Mouse (Mus musculus) cortical plate, adult 2 months (tissue): ENCODE data around the gene Nup210.

Experiments
- CTCF ChIP-seq: fragments of 200-500 bp; IDR thresholded peaks from 2 replicates; pipeline ENCODE4 v1.5.1; 2011; ENCODE audit warnings: mild to moderate bottlenecking, control low read depth, low read length; ENCODE audit not compliant: insufficient read depth; ENCODE audit errors: extremely low read depth
- POLR2A ChIP-seq: fragments of 200-500 bp; IDR thresholded peaks from 2 replicates; pipeline ENCODE4 v1.6.1; 2011; ENCODE audit warnings: mild to moderate bottlenecking, low read length, control low read depth; ENCODE audit not compliant: insufficient read depth; ENCODE audit errors: extremely low read depth

DNA sequence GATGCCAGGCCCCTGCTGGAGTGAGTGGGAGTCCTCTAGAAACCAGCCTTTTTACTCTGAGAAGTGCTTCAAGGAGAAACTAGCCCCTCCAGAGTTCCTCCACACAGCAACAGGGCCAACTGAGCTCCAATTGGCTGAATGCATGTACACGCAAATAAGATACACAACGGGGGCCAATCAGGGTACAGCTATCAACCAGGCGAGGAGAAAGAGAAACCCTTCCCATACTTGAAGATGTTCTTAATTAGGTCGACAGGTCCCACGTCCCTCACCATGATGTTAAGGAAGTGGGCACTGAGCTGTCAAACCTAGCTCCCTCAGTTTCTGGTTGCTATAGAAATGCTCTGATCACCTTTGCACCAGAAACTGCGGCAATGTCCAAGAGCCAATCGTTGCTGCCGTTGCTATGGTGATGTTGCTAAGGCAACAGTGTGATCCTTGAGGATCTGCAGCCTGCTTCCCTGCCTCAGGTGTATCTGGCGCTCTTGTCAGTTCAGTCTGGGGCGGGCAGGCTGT is 37.0 kb upstream of the Nup210 start:
- peak; percentile 56 for TF ChIP-seq POLR2A
- no peak for TF ChIP-seq CTCF
